Mouse (Mus musculus) kidney, postnatal 10 days (tissue): ENCODE measurements around the gene Lhx6.

Source experiments
- DNase-seq: peaks from one replicate; pipeline ENCODE4 v3.0.0; 2021; ENCODE audit warnings: mixed read lengths

Gene Lhx6

DNA sequence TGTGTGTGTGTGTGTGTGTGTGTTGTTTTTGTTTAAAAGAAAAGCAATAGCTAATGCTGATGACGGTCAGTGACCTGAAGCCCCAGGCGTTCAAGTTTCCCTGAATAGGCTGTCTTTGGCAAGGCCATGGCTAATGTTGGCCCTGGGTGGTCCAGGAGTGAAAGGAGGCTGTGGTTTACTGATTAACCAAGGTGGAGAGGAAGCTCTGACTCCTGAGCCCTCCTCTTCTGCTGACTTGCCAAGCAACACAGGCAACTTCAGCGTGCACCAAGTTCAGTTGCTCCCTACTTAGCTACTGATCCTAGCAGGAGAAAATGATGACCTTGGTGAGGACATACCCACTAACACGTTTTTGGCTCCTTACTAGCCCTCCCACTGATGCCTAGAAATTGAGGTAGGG lies 12.5 kb downstream of the Lhx6 start:
- peak; percentile 51 for DNase-seq

DNA sequence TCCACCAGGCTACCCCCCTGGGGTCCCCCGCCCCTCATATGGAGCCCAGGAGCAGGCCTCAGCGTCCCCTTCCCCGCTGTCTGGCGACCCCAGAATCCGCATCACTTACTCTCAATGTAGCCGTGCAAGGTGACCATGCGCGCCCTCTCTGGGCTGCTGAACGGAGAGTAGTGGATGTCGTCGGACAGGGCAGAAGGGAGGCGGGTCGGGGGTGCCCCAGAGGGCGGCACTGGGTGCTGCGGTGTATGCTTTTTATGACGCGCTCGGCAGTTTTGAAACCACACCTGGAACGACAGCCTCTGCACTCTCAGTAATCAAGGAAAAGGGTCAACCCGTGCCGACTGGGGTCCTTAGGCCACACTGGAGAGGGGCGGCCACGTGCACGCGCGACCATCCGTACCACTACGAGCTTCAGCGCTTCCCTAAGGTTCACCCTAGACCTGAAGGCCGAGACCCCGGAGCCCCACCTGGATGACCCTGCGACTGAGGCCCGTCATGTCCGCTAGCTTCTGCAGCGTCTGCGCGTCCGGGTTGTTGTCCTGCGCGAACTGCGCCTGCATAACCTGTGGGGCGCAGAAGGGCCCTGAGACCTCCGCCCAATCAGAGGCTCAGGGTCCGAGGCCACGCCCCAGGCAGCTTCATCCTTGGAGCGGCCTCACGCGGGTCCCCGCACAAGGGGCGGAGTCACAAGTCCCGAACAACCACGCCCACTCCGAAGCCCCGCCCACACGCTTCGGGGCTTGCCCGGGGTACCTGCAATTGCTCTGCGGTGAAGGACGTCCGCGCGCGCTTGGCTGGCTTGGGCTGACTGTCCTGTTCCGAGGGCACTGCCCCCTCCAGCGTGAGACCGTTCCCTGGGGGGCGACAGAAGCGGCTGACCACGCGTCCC lies 14.1 kb downstream of the Lhx6 start:
- peak; percentile 79 for DNase-seq

GRCm38 (mm10) chr2:36089190-36089589 lies 16.0 kb downstream of the Lhx6 start:
- DNase-seq, result no peak

DNA sequence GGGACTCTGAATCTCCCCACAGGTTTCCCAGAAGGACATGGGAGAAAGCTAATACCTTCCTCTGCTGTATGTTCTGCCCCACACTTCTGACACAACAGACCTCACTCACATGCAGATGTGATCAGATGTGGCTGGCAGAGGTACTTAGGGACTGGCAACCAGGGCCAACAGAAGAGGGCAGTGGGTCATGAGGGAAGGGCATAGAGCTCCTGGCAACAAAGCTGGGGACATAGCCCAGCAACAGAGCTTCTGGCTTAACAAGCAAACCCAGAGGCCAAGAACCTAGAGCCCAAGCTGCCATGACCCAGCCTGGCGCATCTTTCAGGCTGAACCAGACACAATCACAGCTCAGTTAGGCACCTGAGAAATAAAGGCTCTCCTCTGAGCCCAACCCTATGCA lies 20.2 kb downstream of the Lhx6 start:
- no peak for DNase-seq

DNA sequence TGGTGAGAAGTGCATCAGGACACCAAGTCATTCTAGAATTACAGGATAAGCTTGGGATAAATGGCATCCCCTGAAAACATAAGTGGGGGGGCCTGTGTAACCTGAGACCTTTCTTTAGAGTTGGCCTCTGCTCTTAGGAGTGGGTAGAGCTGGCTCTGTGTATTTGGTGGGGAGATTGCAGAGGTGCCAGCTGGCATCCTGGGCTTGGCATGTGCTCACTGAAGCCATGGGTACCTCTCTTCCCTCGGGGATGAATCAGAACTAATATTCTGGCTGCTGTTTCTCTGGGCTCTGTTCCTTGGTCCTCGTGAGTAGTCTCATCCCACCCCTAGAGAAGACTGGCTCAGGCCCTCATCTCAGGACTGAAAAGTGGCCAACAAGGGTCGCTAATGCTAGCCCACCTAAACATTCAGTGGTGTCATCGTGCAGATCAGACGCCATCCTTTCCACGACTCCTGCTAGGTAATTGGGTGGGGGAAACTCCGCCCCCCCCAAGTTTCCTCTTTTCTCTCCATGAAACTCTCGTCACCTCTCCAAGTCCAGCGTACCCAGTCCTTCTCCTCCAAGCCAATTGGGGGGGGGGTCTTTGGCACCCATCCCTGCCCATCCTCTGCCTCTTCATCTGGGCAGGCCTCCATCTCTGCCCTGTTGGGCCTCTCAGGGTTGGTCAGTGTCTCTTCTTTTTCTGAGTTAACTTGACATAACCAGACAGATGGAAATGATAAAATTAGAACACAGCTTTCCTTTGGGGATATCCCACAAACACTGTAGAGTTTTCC lies 22.2 kb downstream of the Lhx6 start:
- DNase-seq, result no peak

DNA sequence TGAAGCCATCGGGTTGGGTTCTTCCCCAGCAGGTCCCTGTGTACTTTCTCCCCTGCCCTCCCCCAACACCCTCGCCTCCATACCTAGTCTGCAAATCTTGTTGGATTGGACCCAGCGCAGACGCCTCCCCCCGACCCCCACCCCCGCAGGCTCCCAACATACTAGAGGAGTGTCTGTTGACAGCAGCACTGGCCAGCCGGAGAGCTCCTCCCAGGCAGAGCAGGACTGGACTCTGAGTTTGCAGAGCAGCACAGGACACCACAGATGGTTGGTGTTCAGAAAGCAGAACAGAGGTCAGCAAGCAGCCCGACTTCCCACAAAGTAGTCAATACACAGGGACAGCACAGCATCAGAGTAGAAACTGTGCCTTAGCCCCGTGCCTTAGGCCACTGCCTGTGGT lies 23.8 kb downstream of the Lhx6 start:
- DNase-seq, result peak; percentile 69

- DNase-seq, result no peak
Measured at GRCm38 (mm10) chr2:36077160-36077761, 27.9 kb downstream of the Lhx6 start.

GRCm38 (mm10) chr2:36075210-36075609 lies 30.0 kb downstream of the Lhx6 start:
- no peak for DNase-seq

DNA sequence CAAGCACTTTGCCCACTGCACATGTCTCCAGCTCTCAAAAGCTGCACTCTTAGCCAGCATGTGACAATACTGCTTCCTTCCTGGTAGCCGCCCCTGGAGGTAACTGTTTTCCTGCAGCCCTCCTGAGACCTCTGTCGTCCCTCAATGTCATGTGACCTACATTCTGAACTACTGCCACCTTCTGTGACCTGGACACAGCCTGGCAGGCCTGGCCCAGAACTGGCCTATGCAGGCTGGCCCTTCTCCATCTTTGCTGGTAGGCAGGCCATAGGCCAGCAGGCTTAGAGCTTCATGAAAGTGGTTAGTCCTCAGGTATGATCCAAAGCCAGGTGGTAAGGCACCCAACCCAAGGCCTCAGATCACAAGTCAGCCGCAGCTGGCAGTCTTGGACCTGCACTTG lies 31.4 kb downstream of the Lhx6 start:
- peak; percentile 23 for DNase-seq

DNA sequence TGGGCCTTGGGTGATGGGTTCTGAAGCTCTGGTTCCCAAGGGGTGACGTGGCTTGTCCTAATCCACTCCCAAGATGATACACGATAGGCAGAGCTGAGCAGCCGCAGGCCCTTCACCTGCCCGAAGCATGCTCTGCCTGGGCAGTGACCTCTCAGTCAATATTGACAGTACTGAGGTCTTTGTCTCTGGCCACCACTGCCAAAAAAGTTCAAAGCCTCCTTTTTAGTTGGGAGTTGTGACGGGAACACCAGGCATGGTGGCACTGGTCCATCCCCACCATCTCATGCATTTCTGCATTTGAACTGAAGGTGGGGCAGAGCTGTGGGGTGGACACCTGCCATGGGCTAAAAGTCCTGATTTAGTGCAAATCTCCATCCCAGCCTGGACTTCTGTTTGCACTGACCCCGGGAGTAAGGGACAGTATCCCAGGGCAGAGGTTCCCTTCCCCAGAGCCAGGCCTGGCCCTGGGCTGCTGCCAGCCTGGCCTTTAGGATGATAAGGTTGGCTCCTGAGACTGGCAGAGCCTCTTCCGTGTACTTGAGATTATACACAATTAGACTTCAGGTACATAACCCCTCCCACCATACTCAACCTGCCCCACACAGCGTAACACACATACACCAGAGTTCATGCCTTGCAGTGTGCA lies 33.4 kb downstream of the Lhx6 start:
- no peak for DNase-seq

- no peak for DNase-seq
Measured at GRCm38 (mm10) chr2:36067132-36067531, 38.1 kb downstream of the Lhx6 start.

- no peak for DNase-seq
Measured at GRCm38 (mm10) chr2:36061409-36061808, 43.8 kb downstream of the Lhx6 start.

- DNase-seq, result no peak
Measured at GRCm38 (mm10) chr2:36056248-36056647, 49.0 kb downstream of the Lhx6 start.

DNA sequence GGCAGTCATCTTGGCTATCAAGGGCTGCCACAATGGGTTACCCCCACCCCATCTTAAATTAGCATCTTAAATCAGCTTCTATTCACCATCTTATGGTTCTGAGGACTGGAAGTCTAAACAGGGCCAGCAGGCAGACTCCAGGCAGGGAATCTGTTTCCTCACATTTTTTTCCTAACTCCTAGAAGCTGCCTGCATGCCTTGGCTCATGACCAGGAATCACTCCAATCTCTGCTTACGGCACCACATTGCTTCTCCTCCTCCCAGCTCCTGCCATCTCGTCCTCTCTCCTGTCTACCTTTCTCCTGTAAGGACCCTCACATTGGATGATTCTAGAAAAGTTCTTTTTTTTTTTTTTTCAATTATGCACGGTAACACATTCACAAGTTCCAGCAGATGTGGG lies 52.0 kb downstream of the Lhx6 start:
- no peak for DNase-seq

- no peak for DNase-seq
Measured at GRCm38 (mm10) chr2:36049567-36049954, 55.6 kb downstream of the Lhx6 start.

DNA sequence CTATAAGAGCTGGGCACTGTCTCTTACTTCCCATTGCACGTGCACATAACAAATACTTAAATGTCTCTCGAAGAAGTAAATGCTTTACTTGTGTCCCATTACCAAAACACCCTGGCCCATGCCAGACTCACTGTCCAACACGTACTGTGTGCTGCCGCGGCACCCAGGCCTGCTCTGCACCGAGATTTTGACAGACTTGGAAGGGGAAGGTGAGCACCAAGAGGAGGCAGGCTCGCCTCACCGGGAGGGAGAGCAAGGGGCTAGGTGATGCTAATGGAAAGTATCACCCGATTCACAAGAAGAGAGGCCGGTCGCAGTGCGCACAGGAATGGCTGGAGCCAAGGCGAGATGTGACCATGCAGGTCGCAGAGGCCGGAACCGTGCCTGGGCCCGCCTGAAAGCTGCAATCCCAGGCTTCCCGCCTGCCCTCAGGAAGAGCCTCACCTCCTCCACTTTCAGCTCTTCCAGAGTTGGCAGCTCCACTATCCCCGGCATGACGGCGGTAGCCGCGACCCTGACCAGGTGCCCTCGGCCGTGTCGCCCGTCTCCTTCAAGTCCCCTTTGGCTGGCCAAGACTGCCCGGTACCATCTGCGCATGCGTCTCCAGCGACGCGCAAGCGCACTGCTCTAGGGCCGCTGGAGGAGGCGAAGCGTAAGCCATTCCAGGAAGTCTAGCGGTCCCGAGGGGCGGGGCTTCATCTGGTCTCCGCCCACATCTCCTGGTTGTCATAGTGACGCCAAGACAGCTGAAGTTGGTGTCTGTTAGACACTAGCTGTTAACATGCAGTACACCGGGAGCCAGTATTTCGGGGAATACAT lies 56.3 kb downstream of the Lhx6 start, which contains the start of the genes Ndufa8 and Morn5:
TSS of gene Ndufa8 (minus strand) at position 659 of the 819 bp plus-strand sequence.
TSS of gene Morn5 (plus strand) at position 711 of the 819 bp plus-strand sequence.
- DNase-seq, result peak; percentile 99

DNA sequence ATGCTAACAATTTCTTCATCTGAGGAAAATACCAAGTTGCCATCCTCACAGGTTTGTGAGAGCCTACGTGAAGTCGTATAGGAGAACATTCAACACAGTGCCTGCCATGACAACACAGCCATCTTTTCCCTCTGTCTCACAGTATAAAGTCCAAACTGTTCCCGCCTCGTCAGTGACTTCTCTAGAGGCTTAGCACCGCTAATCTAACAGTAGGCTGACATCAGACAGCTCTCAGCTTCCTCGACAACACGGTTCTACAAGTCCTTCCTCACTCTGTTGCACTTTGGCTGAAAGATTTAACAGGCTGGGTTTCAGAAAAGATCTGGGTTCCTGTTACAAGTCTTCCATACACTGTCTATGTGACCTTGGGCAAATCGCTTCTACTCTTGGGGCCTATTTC lies 57.0 kb downstream of the Lhx6 start:
- DNase-seq, result no peak

- peak; percentile 35 for DNase-seq
Measured at GRCm38 (mm10) chr2:36040872-36041271, 64.3 kb downstream of the Lhx6 start.

GRCm38 (mm10) chr2:36039297-36039985 lies 65.8 kb downstream of the Lhx6 start:
- no peak for DNase-seq

DNA sequence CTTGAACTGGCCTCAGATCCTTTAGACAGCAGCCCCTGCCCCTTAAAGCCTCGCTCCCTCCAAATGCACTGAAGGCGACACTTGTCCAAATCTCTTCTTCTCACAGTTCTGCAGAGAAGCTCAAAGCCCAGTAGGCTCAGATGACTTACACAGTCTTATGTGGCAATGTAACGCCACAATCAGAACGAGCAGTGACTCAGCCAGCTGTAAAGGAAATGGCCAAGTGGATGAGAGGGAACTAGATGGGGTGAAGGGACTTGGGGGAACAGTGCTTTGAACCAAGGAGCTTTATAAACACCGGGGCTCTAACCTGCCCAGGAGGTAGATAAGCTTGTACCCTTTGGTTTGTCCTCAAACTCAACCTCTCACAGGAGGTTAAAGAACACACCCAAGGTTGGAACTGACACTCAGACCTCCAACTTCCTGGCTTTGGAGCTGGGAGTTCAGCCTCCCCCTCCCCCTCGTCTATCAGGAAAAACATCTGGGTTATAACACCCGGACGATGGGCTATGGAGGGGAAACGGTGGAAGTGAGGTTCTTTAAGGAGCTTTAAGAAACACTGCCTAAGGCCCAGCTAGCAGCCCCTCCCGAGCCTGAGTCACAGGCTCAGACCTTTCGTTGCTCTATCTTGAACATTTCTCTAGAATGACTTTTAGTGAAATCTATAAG lies 69.7 kb downstream of the Lhx6 start:
- DNase-seq, result peak; percentile 59

- DNase-seq, result no peak
Measured at GRCm38 (mm10) chr2:36034898-36035297, 70.3 kb downstream of the Lhx6 start.
